Mouse (Mus musculus) naive thymus-derived CD4-positive, alpha-beta T cell, adult 2 months (primary cell): ENCODE measurements around the gene Kif20b.

ENCODE experiments used
- DNase-seq: peaks from one replicate; pipeline ENCODE4 v3.0.0-alpha.2; 2011; ENCODE audit warnings: low read depth

Gene Kif20b

GRCm38 (mm10) chr19:34921652-34922602 lies at the start of gene Kif20b:
Gene Kif20b (plus strand): TSS chr19:34922361.
- peak; percentile 91 for DNase-seq

DNA sequence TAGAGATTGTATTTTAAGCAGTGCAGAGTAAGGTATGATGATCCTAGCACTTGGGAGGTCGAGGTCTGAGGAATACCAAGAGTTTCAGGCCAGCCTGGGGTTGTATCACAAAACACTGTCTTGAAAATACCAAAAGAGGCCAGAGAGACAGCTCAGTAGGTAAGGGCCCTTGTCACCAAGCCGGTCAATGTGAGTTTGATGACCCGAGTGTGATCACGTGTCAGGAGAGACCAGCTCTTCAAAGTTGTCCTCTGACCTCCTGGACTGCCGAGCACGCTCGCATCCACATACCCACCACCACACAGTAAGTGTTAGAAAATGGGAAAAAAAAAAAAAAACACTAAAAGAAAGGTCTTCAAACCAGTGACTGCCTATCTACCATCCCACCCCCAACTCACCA lies 45.5 kb upstream of the Kif20b start:
- DNase-seq = no peak

DNA sequence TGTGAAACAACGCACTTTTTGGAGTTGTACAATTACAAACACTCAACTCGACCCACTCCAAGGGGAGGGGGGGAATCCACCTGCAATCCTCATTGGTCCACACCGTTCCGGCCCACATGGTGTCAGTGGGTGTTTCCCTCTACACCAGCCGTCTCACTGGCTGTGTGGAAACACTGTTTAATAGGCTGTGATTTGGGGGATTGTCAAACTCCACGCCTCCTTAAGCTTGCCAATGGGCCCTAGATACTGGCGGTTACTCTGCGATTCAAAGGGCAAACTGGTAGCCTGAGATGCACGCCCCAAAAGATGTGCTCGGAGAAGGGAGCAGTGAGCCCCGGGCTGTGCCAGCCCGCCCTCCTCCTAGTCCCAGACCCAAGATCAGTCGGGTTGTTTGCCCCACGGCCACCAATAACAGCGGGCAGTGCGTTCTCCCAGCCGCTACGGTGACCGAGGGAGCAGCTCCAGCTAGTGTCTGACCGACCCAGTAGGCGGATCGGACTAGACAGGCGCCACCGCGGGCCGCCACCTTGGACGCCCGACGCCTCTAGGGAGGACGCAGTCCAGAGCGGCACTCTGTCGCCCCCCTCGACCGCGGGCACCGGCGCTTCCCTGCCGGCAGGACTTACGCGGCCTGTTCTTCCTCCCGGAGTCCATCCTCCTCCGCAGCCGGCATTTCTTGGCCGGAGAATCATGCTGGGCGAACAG lies 44.1 kb upstream of the Kif20b start:
- DNase-seq = peak; percentile 79

- peak; percentile 60 for DNase-seq
Measured at GRCm38 (mm10) chr19:34878603-34879541, 43.3 kb upstream of the Kif20b start, which contains the start of gene Pank1. Gene Pank1 (minus strand): TSS chr19:34879455.

DNA sequence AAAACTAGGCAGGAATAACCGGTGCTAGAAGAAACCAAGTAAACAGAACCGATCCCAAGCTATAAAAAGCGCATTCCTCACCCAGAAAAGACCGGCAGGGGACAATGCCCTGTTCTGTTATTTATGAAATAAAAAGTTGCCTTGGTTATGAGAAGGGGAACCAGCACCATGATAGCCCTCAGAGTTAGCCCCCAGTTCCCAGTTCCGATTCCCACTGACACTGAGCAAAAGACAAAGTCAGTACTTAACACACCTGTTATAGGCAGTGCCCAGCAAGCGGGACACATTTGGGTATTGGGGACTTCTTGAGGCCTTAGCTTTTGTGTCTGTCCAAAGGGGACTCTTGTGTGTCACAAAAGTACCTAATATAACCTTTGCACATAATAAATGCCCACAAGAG lies 42.5 kb upstream of the Kif20b start:
- peak; percentile 8 for DNase-seq

DNA sequence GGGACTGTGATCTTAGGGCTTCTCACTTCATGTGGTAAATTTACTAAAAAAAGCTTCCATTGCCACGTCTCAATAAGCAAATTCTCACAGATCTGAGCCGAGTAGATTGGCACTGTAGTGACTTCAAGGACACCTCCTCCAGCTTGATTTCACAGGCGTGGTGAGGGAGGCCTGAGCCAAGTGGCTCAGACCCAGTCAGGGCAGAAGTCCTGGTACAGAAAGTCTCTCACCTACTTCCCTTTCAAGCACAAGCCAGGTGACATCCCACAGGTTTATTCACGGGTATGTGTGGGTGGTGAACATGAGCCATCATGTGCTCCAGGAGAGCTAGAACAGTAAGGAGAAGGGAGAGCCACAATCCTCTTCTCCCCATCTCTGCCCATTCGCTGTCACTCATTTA lies 41.0 kb upstream of the Kif20b start:
- DNase-seq = no peak

GRCm38 (mm10) chr19:34882443-34882842 lies 39.7 kb upstream of the Kif20b start:
- no peak for DNase-seq

DNA sequence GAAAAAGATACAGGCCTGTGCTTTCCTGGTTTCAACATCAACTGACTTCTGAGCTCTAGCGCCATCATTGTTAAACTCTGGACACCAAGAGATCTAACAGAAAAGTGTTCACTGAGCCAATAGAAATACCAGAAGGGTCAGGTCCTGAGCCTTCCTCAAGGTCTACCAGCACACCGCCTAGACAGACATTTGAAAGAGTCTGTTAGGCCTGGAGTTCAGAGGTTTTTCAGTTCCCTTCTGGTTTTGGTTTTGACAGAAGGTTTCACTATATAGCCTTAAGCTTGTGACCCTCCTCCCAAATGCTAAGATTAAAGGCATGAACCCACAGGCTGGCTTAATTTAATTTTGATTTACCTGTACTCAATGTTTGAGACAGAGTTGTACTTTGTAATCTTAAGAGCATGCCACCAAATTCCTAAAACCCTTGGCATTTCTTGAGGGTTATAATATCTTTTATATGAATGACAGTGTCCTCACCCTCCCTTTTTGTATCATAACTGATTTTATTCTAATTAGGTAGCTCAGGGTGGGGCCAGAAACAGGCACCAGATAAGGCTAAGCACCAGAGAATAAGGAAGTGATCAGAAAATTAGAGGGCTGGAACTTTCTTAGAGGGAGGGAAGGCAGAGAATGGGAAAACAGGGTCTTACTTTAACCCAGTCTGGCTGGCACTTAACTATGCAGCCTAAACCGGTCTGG lies 38.5 kb upstream of the Kif20b start:
- no peak for DNase-seq

GRCm38 (mm10) chr19:34886324-34886723 lies 35.8 kb upstream of the Kif20b start:
- DNase-seq = no peak

DNA sequence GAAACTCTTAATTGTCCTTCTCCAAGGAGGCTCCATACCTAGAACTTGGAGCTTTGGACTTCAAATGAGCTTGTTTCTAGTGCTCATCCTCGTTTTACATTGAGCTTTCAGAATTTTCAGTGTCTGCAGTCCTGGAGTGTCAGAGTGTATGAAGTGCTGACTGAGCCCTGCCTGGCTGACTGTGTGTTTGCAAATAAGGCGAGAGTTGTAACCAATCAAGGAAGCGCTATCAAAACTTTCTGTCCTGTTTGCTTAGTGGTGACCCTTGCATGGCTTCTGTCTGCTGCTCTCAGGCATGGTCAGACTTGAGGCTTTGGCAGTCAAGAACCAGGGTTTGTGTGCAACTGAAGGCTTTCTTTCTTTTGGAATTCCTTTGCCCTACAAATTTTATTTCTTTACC lies 31.2 kb upstream of the Kif20b start:
- no peak for DNase-seq

GRCm38 (mm10) chr19:34891590-34891989 lies 30.6 kb upstream of the Kif20b start:
- no peak for DNase-seq

- DNase-seq = no peak
Measured at GRCm38 (mm10) chr19:34895082-34895481, 27.1 kb upstream of the Kif20b start.

GRCm38 (mm10) chr19:34897082-34897965 lies 24.8 kb upstream of the Kif20b start:
- DNase-seq = no peak

DNA sequence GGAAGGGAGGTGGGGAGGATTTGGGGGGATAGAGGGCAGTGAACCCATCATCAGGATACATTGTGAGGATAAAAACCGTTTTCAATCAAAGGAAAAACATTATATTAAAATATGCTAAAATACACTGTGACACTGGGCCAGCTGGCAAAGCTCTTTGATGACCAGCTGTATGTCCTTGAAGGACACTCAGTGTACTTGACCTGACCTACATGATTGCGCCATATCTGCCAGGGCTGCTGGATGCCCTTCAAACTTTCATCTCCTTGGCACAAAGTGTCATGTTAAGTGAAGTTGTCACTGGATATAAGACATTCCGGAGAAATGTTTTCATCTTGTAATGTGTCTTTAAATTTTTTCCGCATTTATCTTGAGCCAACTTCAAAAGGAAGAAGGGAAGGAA lies 23.2 kb upstream of the Kif20b start:
- no peak for DNase-seq

GRCm38 (mm10) chr19:34901266-34901665 lies 20.9 kb upstream of the Kif20b start:
- DNase-seq = no peak

DNA sequence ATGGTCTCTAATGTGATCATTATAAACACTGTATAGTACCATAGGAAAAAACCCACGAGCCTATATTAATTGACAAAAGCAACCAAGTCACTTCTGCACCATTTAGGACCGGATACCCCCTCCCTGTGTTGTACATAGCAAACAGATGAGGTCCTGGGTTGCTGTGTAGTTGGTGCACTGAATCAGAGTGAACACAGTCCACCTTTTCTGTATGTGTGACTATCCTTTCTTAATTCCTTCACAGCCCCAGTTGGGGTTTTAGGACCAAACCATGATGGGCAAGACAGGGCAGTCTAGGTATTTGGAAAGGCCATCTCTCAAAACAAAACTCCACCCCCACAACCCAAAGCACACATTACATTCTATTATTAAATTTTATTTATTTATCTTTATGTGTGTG lies 20.4 kb upstream of the Kif20b start:
- no peak for DNase-seq

DNA sequence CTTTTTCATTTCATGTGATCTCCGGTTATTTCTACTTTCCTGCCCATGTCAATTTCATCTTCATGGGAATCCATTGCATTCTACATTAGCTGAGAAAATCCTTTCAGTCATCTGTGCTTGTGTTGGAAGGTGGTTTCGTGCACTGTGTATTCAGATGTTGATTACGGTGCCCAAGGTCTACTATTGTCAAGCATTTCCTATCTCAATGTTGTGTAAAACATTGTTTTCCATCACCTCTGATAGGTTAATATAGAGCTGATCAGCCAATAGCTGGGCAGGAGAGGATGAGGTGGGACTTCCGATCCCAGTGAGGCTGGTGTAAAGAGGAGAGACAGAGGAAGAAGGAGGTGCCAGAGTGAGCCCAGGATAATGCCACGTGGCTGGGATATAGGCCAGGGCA lies 18.1 kb upstream of the Kif20b start:
- DNase-seq = no peak

GRCm38 (mm10) chr19:34905424-34905823 lies 16.7 kb upstream of the Kif20b start:
- DNase-seq = no peak

DNA sequence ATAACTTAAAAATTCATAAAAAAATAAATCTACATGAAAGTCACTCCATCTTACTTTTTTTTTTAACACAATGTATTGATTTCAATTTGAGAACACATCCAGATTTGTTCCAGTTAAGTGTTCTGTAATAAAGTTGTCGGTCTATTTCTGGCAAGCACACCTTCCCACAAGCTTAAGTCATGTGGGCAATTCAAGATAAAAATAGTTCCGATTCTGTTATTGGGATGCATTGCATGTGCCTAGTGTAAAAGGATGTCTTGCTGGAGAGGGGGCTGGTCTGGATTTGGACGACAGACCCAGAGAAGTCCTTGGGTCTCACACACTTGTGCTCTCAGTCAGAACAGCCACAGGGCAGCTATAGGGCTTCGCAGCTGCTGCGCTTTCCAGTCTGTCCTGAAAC lies 15.4 kb upstream of the Kif20b start:
- DNase-seq = no peak

- DNase-seq = no peak
Measured at GRCm38 (mm10) chr19:34912366-34912765, 9.8 kb upstream of the Kif20b start.
